Mouse (Mus musculus): Measurements from ENCODE around the gene 4930578G10Rik.
"Not testable (repeated sequence)": the region's sequence is repeated elsewhere in the genome, so short reads cannot be mapped to it uniquely, and the experiment has no call there.

Gene 4930578G10Rik

GRCm38 (mm10) chr4:42735245-42735644 is at the start of gene 4930578G10Rik:
4930578G10Rik (plus strand) TSS chr4:42735545.
- not testable (repeated sequence) for DNase-seq (ENCODE audit: low read depth, low spot score)

GRCm38 (mm10) chr4:42756477-42756876 is 21.1 kb downstream of the 4930578G10Rik start, which contains the start of gene Ccl19:
Ccl19 (minus strand) TSS chr4:42756577.
- DNase-seq (ENCODE audit: low read depth, low spot score) = not testable (repeated sequence)

- DNase-seq (ENCODE audit: low read depth, low spot score) = not testable (repeated sequence)
These were observed 38.5 kb downstream of the 4930578G10Rik start, which contains the start of gene Ccl21a for GRCm38 (mm10) chr4:42773893-42774292. Ccl21a (minus strand) TSS chr4:42773993.

GRCm38 (mm10) chr4:42853788-42854187 is 118.4 kb downstream of the 4930578G10Rik start, which contains the start of gene Fam205a1:
Fam205a1 (minus strand) TSS chr4:42853888.
- DNase-seq (ENCODE audit: low read depth, low spot score) = not testable (repeated sequence)

DNA sequence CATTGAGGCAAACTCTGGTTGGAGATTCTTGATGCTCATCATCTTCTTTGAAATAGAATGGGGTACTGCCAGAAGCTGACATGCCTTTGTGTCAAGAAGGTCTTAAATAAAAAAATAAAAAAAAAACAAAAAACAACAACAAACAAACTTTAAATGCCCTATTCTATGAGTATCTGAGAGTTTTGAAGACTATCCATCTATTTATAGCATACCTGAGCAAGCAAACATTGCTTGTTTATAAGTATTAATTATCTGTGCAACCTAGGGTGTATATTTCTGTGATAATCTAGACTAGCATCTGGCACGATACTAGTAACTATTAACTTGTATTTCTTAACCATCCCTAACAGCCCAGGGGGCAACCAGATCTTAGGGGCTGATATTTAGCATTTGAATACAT is 121.3 kb downstream of the 4930578G10Rik start, which contains the start of gene Gm12394:
Gene Gm12394, minus strand, starts transcription at position 101 of the 400 bp plus-strand sequence.
- not testable (repeated sequence) for DNase-seq (ENCODE audit: low read depth, low spot score)

DNA sequence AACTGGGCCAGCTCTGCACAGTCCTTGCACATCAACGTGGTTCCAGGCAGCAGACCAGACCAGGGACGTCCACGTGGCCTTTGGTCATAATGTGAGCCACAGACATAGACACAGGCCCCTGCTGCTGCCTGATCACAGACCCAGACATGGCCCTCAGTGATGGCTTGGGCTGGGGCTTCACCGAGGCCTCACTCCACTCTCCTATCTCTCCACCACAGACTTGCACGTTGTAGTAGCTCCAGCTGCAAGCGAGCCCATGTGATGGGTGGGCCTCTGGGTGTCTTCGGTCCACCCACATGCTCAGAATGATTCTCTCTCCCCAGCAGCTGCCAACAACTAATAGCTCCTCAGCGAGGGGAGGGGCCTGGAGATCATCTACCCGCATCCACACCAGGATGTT is 125.1 kb downstream of the 4930578G10Rik start:
- not testable (repeated sequence) for DNase-seq (ENCODE audit: low read depth, low spot score)

- not testable (repeated sequence) for DNase-seq (ENCODE audit: low read depth, low spot score)
These were observed 128.1 kb downstream of the 4930578G10Rik start for GRCm38 (mm10) chr4:42863487-42863886.

- DNase-seq (ENCODE audit: low read depth, low spot score) = no peak
These were observed 132.0 kb downstream of the 4930578G10Rik start for GRCm38 (mm10) chr4:42867390-42867789.

DNA sequence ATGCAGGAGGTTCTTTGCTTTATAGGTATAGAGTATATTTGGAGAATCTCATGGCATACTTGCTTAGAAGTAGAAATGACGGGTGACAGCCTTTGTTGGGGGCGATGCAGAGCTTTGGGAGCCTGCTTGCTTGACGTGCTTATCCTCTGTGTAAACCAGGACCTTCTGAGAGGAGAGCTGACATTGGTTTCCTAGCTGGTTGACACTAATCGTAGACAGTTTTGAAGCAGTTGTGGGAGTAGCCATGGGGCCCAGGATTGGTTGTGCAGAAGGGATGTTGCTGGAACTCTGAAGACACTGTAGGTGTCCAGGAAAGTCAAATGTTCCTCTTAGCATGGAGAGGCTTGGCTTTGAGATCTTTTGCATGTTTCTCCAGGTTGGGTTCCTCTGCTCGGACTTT is 132.8 kb downstream of the 4930578G10Rik start:
- no peak for DNase-seq (ENCODE audit: low read depth, low spot score)

DNA sequence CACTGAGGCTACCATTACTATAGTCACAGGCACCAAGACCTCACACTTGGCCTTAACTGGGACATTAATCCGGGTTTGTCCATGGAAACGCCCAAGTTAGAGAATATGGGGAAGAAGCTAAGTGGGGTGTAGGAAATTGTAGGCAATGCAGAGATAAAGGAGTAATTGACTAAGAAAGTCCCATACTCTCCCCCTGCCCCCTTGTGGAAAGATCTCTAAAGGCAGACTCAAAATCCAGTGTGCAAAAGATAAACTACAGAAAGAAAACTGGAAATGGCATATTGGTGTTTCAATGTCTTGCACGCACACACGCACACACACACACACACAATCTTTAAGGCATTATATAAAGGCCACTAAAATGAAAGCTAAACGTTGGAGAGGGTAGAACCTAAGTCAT is 135.4 kb downstream of the 4930578G10Rik start:
- no peak for DNase-seq (ENCODE audit: low read depth, low spot score)

DNA sequence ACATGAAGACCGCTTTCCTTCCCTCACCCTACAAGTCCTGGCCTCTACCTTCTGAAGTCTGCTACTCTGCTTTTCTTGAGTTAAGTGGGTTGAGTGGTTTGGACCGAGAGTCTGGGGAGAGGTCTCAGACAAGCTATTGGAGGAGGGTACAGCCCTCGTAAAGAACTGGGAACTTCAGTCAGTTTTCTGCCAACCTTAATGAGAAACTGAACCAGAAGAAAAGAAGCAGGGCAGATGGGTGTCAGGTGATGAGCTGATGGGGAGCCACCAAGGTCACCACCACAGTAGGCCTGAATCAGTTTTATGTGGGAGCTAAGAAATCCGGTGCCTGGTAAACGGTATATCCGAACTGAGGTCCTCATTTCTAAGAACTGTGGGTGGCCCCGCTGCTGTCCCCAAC is 136.8 kb downstream of the 4930578G10Rik start:
- no peak for DNase-seq (ENCODE audit: low read depth, low spot score)

GRCm38 (mm10) chr4:42872746-42873435 is 137.5 kb downstream of the 4930578G10Rik start:
- DNase-seq (ENCODE audit: low read depth, low spot score) = no peak

GRCm38 (mm10) chr4:42874134-42874533 is 138.8 kb downstream of the 4930578G10Rik start, which contains the start of gene Fam205c:
Fam205c (minus strand) TSS chr4:42874234.
- no peak for DNase-seq (ENCODE audit: low read depth, low spot score)

DNA sequence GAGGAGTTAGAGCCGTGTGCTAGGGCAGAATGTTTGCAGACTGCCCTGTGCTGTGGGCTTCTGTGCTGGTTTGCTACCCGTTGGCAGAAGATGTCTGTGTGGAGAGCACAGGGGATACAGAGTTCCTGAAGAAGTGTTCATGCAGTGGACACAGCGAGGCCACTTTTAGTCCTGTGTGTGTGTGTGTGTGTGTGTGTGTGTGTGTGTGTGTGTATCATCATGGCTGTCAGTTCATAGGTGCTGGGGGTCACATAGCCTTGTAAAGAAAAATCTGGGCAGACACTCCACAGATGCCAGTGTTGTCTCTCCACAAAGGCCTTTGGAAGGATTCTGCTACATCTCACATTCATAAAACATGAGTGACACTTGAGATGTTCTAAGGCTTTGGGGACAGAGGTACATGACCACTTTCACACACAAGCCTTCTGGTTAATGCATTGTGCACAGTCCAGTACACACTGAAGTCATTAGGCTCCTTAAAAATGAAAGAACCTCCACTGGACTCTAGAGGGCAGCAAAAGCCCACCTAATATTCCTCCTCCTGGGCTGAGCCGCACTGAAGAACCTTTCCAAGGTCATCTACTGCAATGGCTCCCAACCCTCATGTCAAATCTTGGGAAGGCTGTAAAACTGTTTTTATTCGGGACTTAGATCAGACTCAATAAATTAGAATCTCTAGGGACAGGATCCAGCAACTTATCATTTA is 141.4 kb downstream of the 4930578G10Rik start:
- peak; percentile 68 for DNase-seq (ENCODE audit: low read depth, low spot score)

DNA sequence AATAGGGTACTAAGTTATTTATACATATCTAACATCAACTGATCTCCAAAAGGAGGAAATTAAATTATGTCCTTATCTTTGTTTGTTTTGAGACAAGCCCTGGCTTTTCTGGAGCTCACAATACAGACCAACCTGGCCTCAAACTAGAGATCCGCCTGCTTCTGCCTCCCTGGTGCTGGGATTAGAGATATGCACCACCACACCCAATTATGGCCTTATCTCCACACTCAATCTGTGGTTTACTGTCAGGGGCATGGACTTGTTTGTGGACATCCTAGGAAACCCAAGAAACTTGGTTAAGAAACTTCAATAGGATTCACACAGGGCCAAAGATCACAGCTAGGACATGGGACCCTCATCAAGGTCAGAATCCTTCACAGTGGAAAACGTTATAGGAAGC is 142.3 kb downstream of the 4930578G10Rik start:
- DNase-seq (ENCODE audit: low read depth, low spot score) = no peak

- no peak for DNase-seq (ENCODE audit: low read depth, low spot score)
These were observed 144.7 kb downstream of the 4930578G10Rik start for GRCm38 (mm10) chr4:42879829-42880676.

- no peak for DNase-seq (ENCODE audit: low read depth, low spot score)
These were observed 145.3 kb downstream of the 4930578G10Rik start for GRCm38 (mm10) chr4:42880677-42880948.

- DNase-seq (ENCODE audit: low read depth, low spot score) = no peak
These were observed 151.6 kb downstream of the 4930578G10Rik start for GRCm38 (mm10) chr4:42886926-42887325.

- DNase-seq (ENCODE audit: low read depth, low spot score) = no peak
These were observed 153.5 kb downstream of the 4930578G10Rik start for GRCm38 (mm10) chr4:42888806-42889205.

DNA sequence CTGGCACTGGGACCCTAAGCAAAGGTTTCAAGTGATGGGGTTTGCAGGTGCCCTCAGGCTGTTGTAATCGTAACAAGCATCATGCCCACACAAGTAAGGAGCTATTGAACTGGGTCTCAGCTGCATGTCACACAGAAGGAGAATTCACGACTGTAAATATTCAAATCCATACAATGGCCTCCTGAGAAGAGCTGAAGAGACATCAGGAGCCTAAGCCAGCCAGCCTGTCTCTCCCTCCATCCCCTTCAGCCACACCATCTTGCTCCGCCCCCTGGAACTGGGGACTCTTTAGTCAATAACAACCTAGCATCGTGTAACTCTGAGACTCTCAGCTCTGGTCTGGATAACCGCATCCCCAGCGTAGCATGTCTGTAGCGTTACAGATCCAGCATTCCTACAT is 155.8 kb downstream of the 4930578G10Rik start:
- DNase-seq (ENCODE audit: low read depth, low spot score) = no peak

DNA sequence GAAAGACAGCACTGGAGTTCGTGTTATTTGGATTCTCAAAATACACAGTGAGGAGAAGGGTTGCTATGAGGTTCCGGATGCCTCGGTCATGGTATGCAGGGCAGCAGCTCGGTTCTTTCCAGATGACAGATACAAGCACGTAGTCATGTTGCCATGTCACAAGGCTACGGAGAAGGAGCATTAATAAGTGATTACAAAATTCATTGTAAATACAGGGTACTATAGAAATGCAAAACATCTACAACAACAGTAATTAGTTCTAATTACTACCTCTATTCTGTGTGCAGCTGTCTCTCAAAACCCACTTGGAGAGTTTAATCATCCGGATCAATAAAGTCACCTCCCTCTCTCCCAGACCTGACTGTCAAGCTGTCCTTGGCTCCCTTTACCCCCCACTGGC is 159.8 kb downstream of the 4930578G10Rik start:
- DNase-seq (ENCODE audit: low read depth, low spot score) = no peak

Data from retina, postnatal 7 days (tissue).